Mouse (Mus musculus) heart, embryonic 14.5 days (tissue): ENCODE data around the gene Gpr22. TPM values are rescaled to one million over a fixed set of nuclear protein-coding genes. Genes with fewer than 3 reads are reported as not detected.

ENCODE experiments used
- ATAC-seq: fragments of 200-750 bp; cut with Nextera tagmentation; 2 replicates; pipeline ENCODE4 v1.8.0; 2017; ENCODE audit warnings: low read depth, moderate TSS enrichment; ENCODE audit not compliant: insufficient number of reproducible peaks, insufficient read depth, low FRiP score
- H3K27ac ChIP-seq, 2 experiments: fragments of 200-500 bp in 1 of 2; fragments of 300-500 bp in 1 of 2; sonication (generic) in 1 of 2; replicated peaks in 1 of 2; 2 replicates each; pipeline ENCODE4 v1.5.1; 2012 to 2014; ENCODE audit warnings: low read depth in 2 of 2, low read length in 2 of 2, control low read depth in 1 of 2, mild to moderate bottlenecking in 1 of 2, mixed read lengths in 1 of 2; ENCODE audit not compliant: control insufficient read depth in 1 of 2, insufficient read depth in 1 of 2
- H3K27me3 ChIP-seq: fragments of 300-500 bp; sonication (generic); 2 replicates; pipeline ENCODE4 v1.6.1; 2014; ENCODE audit warnings: mild to moderate bottlenecking, low read length, control low read depth; ENCODE audit not compliant: control insufficient read depth, insufficient read depth
- H3K36me3 ChIP-seq: fragments of 300-500 bp; sonication (generic); 2 replicates; pipeline ENCODE4 v1.6.1; 2014; ENCODE audit warnings: mild to moderate bottlenecking, control low read depth, low read length, mixed read lengths; ENCODE audit not compliant: control insufficient read depth, insufficient read depth
- H3K4me1 ChIP-seq, 2 experiments: fragments of 200-500 bp in 1 of 2; fragments of 300-500 bp in 1 of 2; sonication (generic) in 1 of 2; 2 replicates each; pipeline ENCODE4 v1.6.1; 2012 to 2014; ENCODE audit warnings: low read length in 2 of 2, control low read depth in 1 of 2, mixed read lengths in 1 of 2; ENCODE audit not compliant: control insufficient read depth in 2 of 2, insufficient read depth in 2 of 2
- H3K4me2 ChIP-seq: fragments of 300-500 bp; sonication (generic); 2 replicates; pipeline ENCODE4 v1.6.1; 2014; ENCODE audit warnings: mild to moderate bottlenecking, low read length
- H3K4me3 ChIP-seq, 2 experiments: fragments of 200-500 bp in 1 of 2; fragments of 300-500 bp in 1 of 2; sonication (generic) in 1 of 2; 2 replicates each; pipeline ENCODE4 v1.5.1; 2012 to 2014; ENCODE audit warnings: low read length in 2 of 2, mild to moderate bottlenecking in 2 of 2, control low read depth in 1 of 2, low read depth in 1 of 2, moderate library complexity in 1 of 2; ENCODE audit not compliant: control insufficient read depth in 1 of 2, insufficient read depth in 1 of 2
- H3K9ac ChIP-seq: fragments of 300-500 bp; sonication (generic); 2 replicates; pipeline ENCODE4 v1.6.1; 2014; ENCODE audit warnings: mild to moderate bottlenecking, low read length
- H3K9me3 ChIP-seq: fragments of 300-500 bp; sonication (generic); 2 replicates; pipeline ENCODE4 v1.6.1; 2016; ENCODE audit warnings: low read length, control low read depth; ENCODE audit not compliant: control insufficient read depth
- WGBS: fragments of 180-500 bp; shearing (Covaris S2); extraction: QIAGEN DNeasy Blood & Tissue Kit; methylation state at CpG from one replicate; pipeline ENCODE4 v1.1.7; 2014; 5-methylcytosine and 5-hydroxymethylcytosine counted together
- polyA plus RNA-seq: library from polyadenylated mRNA; unstranded; fragments of >200 nt; fragmentation: Nextera tagmentation; extraction: Ambion mirVana; gene quantifications from 2 replicates; pipeline ENCODE4 v1.2.1, GENCODE M21; 2014

Gene Gpr22
- 12.8 and 15.3 TPM in 2 replicates for polyA plus RNA-seq

GRCm38 (mm10) chr12:31713600-31713999 is at the start of gene Gpr22:
Gene Gpr22, minus strand, starts transcription at chr12:31713947.
- 0 out of 2 replicates have a peak, but pooled peaks have one; percentile 35 for ATAC-seq
- 30% methylated on average over 6 of the region's 6 CpGs for WGBS
- H3K36me3 ChIP-seq: peaks cover 12% of the 10 kb centered on the region
- peak within 1 kb of the TSS; percentile 72 to 86 for H3K27ac ChIP-seq
- H3K4me1 ChIP-seq: peaks cover 0 to under 1% of the 10 kb centered on the region in 2 experiments; a peak in 1 of 4 replicates
- H3K27me3 ChIP-seq: no peaks in the 10 kb centered on the region
- H3K4me2 ChIP-seq: peak within 1 kb of the TSS; percentile 63
- H3K9me3 ChIP-seq: no peaks in the 10 kb centered on the region
- H3K4me3 ChIP-seq: peak within 1 kb of the TSS; percentile 46 to 58
- peak within 1 kb of the TSS; percentile 78 for H3K9ac ChIP-seq

- Histone ChIP-seq H3K4me3 (no peak overlapping the region), H3K9me3 (no peaks in the 10 kb centered on the region), H3K4me1 (peaks cover 0 to 9% of the 10 kb centered on the region in 2 experiments; a peak in 3 of 4 replicates), H3K9ac (no peak overlapping the region), H3K4me2 (no peak overlapping the region), H3K36me3 (no peaks in the 10 kb centered on the region), H3K27ac (no peak overlapping the region), H3K27me3 (no peaks in the 10 kb centered on the region)
- ATAC-seq: no peak
- 33% methylated on average over 2 of the region's 2 CpGs for WGBS
Observed at GRCm38 (mm10) chr12:31755885-31756755, 42.4 kb upstream of the Gpr22 start.

GRCm38 (mm10) chr12:31754465-31754864 is 40.7 kb upstream of the Gpr22 start:
- Histone ChIP-seq H3K9me3 (no peaks in the 10 kb centered on the region), H3K4me1 (peaks cover 0 to 9% of the 10 kb centered on the region in 2 experiments; a peak in 3 of 4 replicates), H3K36me3 (no peaks in the 10 kb centered on the region), H3K27me3 (no peaks in the 10 kb centered on the region), H3K4me2 (no peak overlapping the region), H3K9ac (no peak overlapping the region), H3K4me3 (no peak overlapping the region), H3K27ac (no peak overlapping the region)
- no peak for ATAC-seq
- WGBS: 80% methylated on average over 2 of the region's 2 CpGs

- H3K27ac ChIP-seq: no peak overlapping the region
- ATAC-seq: no peak
- no peak overlapping the region for H3K9ac ChIP-seq
- 0 out of 2 replicates have a peak, but pooled peaks cover 4% of the 10 kb centered on the region for H3K36me3 ChIP-seq
- no peak overlapping the region for H3K4me2 ChIP-seq
- H3K9me3 ChIP-seq: no peaks in the 10 kb centered on the region
- no peaks in the 10 kb centered on the region for H3K4me1 ChIP-seq
- H3K4me3 ChIP-seq: no peak overlapping the region
- H3K27me3 ChIP-seq: no peaks in the 10 kb centered on the region
- WGBS: 92% methylated on average over 4 of the region's 4 CpGs
Observed at GRCm38 (mm10) chr12:31749846-31750245, 36.1 kb upstream of the Gpr22 start.

GRCm38 (mm10) chr12:31747301-31747700 is 33.6 kb upstream of the Gpr22 start:
- H3K9me3 ChIP-seq: no peaks in the 10 kb centered on the region
- ATAC-seq: no peak
- 0 out of 2 replicates have a peak, but pooled peaks cover 4% of the 10 kb centered on the region for H3K36me3 ChIP-seq
- H3K4me2 ChIP-seq: no peak overlapping the region
- no peak overlapping the region for H3K4me3 ChIP-seq
- WGBS: 83% methylated on average over 8 of the region's 8 CpGs
- no peaks in the 10 kb centered on the region for H3K4me1 ChIP-seq
- H3K27me3 ChIP-seq: no peaks in the 10 kb centered on the region
- no peak overlapping the region for H3K9ac ChIP-seq
- H3K27ac ChIP-seq: no peak overlapping the region

- H3K27ac ChIP-seq: no peak overlapping the region
- no peaks in the 10 kb centered on the region for H3K36me3 ChIP-seq
- H3K4me3 ChIP-seq: no peak overlapping the region
- 71% methylated on average over 2 of the region's 2 CpGs for WGBS
- H3K4me1 ChIP-seq: no peaks in the 10 kb centered on the region
- no peak overlapping the region for H3K4me2 ChIP-seq
- no peaks in the 10 kb centered on the region for H3K27me3 ChIP-seq
- no peak overlapping the region for H3K9ac ChIP-seq
- H3K9me3 ChIP-seq: no peaks in the 10 kb centered on the region
- no peak for ATAC-seq
Observed at GRCm38 (mm10) chr12:31734616-31735015, 20.9 kb upstream of the Gpr22 start.

- Histone ChIP-seq H3K9ac (no peak overlapping the region), H3K4me1 (peaks cover 5 to 13% of the 10 kb centered on the region in 2 experiments), H3K4me3 (no peak overlapping the region), H3K4me2 (no peak overlapping the region), H3K36me3 (no peaks in the 10 kb centered on the region), H3K27ac (no peak overlapping the region), H3K9me3 (no peaks in the 10 kb centered on the region), H3K27me3 (no peaks in the 10 kb centered on the region)
- no peak for ATAC-seq
- 94% methylated on average over 1 of the region's 1 CpGs for WGBS
Observed at GRCm38 (mm10) chr12:31730126-31730525, 16.4 kb upstream of the Gpr22 start.
